Mouse (Mus musculus) C2C12 (cell line): ENCODE data around the gene Tmem129. TPM values are rescaled to one million over a fixed set of nuclear protein-coding genes. Genes with fewer than 3 reads are reported as not detected.

ENCODE experiments used
- H3K27me3 ChIP-seq: one replicate; pipeline ENCODE4 v1.6.1; 2011; ENCODE audit not compliant: control insufficient read depth, insufficient read depth, insufficient read length
- H3K36me3 ChIP-seq: one replicate; pipeline ENCODE4 v1.6.1; 2011; ENCODE audit not compliant: control insufficient read depth, insufficient read depth
- H3K4me3 ChIP-seq: one replicate; pipeline ENCODE4 v1.5.1; 2011; ENCODE audit warnings: mild to moderate bottlenecking, control low read depth; ENCODE audit not compliant: poor library complexity, insufficient read depth, severe bottlenecking
- H3K79me2 ChIP-seq: one replicate; pipeline ENCODE4 v1.6.1; 2011; ENCODE audit not compliant: control insufficient read depth, insufficient read depth
- H3K79me3 ChIP-seq: one replicate; pipeline ENCODE4 v1.6.1; 2011; ENCODE audit warnings: low read depth, control low read depth
- H3ac ChIP-seq: one replicate; pipeline ENCODE3; 2011; ENCODE audit warnings: low read depth; ENCODE audit not compliant: control insufficient read depth, insufficient read length
- CEBPB ChIP-seq: IDR thresholded peaks from one replicate; pipeline ENCODE4 v1.6.1; 2011; ENCODE audit warnings: low read depth, mild to moderate bottlenecking, control low read depth, moderate library complexity
- CTCF ChIP-seq: IDR thresholded peaks from one replicate; pipeline ENCODE4 v1.5.1; 2011; ENCODE audit not compliant: control insufficient read depth, insufficient read depth, insufficient read length
- FOSL1 ChIP-seq: IDR thresholded peaks from one replicate; pipeline ENCODE4 v1.8.0; 2011; ENCODE audit warnings: mild to moderate bottlenecking, low read length; ENCODE audit not compliant: poor library complexity, insufficient read depth, severe bottlenecking
- MAX ChIP-seq: IDR thresholded peaks from one replicate; pipeline ENCODE4 v1.6.1; 2011; ENCODE audit warnings: mild to moderate bottlenecking, control low read depth
- MYOD1 ChIP-seq: IDR thresholded peaks from one replicate; pipeline ENCODE4 v1.6.1; 2011; ENCODE audit warnings: low read depth; ENCODE audit not compliant: control insufficient read depth, insufficient read length
- MYOG ChIP-seq: IDR thresholded peaks from one replicate; pipeline ENCODE4 v1.6.1; 2011; ENCODE audit not compliant: control insufficient read depth, insufficient read length; ENCODE audit errors: extremely low read depth
- USF1 ChIP-seq: IDR thresholded peaks from one replicate; pipeline ENCODE4 v1.6.1; 2011; ENCODE audit warnings: low read depth, mild to moderate bottlenecking, control low read depth, moderate library complexity
- polyA plus RNA-seq: library from polyadenylated mRNA; unstranded; fragments of >200 nt; fragmentation: generic; extraction: Trizol; gene quantifications from one replicate; pipeline ENCODE4 v1.2.1, GENCODE M21; 2012; ENCODE audit warnings: missing spikeins

Tmem129 gene
- polyA plus RNA-seq, 1 experiment: 26.1 TPM

DNA sequence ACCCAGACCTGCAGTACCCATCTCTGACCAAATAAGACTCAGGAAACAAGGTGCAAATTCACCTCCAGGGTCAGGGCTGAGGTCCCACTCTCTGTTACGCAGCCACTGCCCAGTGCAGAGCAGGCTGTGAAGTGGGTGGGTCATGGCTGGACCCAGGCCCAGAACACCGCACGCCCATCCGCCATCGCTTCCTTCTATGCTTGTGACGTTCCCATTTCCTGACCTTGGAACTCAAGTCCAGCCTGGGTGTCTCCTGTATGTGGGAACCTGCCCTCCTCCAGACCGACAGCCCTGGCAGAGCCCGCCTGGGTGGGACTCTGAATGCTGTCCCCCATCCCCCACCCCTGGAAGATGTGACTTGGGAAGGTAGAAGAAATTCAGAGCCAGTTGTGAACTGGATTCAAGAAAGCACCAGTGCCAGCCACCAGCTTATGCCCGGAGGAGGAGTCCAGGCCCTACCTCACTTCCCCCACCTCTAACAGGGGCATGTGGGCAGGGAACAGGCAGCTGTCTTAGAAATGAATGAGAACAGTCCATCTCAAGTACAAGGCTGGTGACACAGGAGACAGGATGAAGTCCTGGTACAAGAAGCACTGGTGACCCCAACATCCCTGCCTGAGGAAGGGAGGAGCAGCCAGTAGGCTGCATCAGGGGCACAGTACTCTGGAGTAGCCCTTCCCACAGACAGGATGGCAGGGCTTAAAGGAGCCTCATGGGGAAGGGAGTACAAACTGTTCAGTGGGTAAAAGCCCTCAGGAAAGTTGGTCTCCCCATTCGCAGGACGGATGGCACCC, 31.8 kb upstream of the Tmem129 start:
- H3K79me3 ChIP-seq: no peaks in the 10 kb centered on the region
- H3K4me3 ChIP-seq: no peak overlapping the region
- peaks cover 11% of the 10 kb centered on the region for H3K27me3 ChIP-seq
- no peaks in the 10 kb centered on the region for H3K79me2 ChIP-seq
- H3K36me3 ChIP-seq: no peaks in the 10 kb centered on the region
- TF ChIP-seq MAX: no peak
- TF ChIP-seq MYOG: no peak
- no peak for TF ChIP-seq CEBPB
- TF ChIP-seq MYOD1: no peak
- TF ChIP-seq USF1: no peak
- TF ChIP-seq FOSL1: no peak
- no peak overlapping the region for H3ac ChIP-seq

DNA sequence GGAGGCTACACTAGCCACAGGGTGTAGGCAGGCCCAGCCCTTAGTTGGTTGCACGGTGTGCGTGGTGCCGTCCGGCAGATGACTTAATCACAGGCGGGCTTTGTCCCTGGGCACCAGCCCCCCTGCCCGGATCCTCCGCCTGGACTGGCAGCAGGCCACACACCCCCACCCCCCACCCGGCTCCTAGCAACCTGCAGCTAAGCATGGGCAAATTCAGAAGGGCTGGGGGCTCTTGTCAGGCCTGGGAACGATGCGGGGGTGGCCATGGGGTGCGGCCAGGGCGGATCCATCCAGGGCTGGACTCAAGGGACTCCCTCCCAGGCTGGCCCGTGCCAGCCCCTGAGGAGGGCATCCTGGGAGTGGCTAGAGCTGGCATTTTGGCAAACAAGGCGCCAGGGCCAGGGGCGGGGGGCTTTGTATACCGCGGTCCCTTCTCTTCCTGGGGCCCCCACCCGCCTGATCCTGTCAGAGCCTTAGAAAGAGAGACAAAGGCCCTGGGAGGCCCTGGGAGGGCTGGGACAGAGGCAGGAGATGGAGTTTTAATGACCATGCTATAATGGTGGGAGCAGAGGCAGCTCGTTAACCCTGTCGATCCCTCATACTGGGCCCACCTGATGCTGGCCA, 31.1 kb upstream of the Tmem129 start:
- Histone ChIP-seq H3K79me2 (no peaks in the 10 kb centered on the region), H3K36me3 (no peaks in the 10 kb centered on the region), H3K4me3 (no peak overlapping the region), H3K27me3 (peaks cover 11% of the 10 kb centered on the region), H3K79me3 (no peaks in the 10 kb centered on the region), H3ac (no peak overlapping the region)
- TF ChIP-seq FOSL1 (no peak), CTCF (no peak), MYOD1 (no peak), MAX (no peak), MYOG (no peak), USF1 (no peak), CEBPB (no peak)

DNA sequence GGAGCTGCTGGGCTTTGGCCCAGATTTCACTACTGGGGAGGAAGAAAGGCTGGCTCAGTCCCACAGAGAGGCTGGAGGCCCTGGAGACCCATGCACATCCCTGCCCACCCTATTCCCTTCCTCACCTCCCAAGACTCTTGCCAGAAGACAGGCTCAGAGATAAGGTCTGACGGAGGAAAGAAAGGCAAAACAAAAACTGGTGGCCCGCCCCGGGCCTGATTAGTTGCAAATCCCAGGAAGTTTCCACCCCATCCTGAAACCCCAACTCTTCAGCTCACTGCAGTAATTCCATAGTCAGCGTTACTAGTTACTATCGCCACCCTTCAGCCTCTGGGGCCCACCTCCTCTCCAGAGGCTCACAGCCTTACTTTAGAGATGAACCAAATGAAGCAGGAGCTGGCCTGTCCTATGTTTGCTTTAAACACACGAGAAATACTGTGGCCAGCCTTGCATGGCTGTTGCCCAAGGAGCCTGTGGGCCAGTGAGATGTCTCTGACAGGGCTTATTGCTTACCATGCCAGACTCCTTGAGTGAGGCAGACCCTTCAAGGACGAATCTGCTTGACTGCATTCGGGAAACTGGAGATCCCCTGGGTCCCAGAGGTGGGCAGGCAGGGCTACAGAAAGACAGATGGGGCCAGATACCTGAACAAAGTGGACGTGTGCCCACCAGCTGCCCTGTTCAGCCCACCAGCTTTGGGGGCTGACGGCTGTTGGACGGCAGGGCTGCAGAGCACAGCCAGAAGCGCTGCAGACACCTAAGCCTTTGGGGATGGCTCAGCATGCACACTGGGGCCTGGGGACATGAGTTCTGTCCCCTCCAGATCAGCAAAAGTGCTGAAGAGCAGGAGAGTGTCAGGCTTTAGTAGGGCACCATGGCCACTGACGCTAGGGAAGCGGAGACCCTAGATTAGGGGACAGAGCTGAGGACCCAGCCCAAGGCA, 30.3 kb upstream of the Tmem129 start:
- TF ChIP-seq CTCF (no peak), MAX (no peak), FOSL1 (no peak), MYOD1 (no peak), USF1 (no peak), CEBPB (no peak), MYOG (no peak)
- H3K4me3 ChIP-seq: no peak overlapping the region

DNA sequence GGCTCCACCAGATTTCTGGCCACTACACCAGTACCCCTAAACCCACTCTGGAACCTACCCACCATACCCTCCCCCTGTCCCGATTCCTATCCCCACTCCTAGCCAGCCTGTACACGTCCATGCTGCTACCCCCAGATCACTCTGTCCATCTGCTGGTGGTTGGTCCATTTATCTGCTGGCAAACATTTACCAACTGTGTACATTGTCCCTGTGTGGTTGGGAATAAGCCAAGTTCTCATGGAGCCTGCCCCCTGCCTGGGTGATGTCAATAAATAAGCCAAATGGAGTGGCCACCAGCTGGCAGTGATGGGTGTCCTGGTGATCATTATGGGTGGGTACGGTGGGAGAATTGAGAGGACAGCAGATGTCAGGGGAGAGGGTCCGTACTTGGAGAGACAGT, 28.9 kb upstream of the Tmem129 start:
- H3K4me3 ChIP-seq: no peak overlapping the region
- H3K36me3 ChIP-seq: no peaks in the 10 kb centered on the region
- no peaks in the 10 kb centered on the region for H3K79me2 ChIP-seq
- peaks cover 16% of the 10 kb centered on the region for H3K27me3 ChIP-seq
- TF ChIP-seq CEBPB: no peak
- TF ChIP-seq MYOG: no peak
- no peak for TF ChIP-seq CTCF
- TF ChIP-seq MYOD1: no peak
- TF ChIP-seq USF1: no peak
- no peak for TF ChIP-seq FOSL1
- TF ChIP-seq MAX: no peak
- no peak overlapping the region for H3ac ChIP-seq
- H3K79me3 ChIP-seq: no peaks in the 10 kb centered on the region

More for the DNA sequence above, 30.3 kb upstream of the Tmem129 start:
- Histone ChIP-seq H3K79me2 (no peaks in the 10 kb centered on the region), H3K36me3 (no peaks in the 10 kb centered on the region), H3K79me3 (no peaks in the 10 kb centered on the region), H3ac (no peak overlapping the region), H3K27me3 (peaks cover 11% of the 10 kb centered on the region)

DNA sequence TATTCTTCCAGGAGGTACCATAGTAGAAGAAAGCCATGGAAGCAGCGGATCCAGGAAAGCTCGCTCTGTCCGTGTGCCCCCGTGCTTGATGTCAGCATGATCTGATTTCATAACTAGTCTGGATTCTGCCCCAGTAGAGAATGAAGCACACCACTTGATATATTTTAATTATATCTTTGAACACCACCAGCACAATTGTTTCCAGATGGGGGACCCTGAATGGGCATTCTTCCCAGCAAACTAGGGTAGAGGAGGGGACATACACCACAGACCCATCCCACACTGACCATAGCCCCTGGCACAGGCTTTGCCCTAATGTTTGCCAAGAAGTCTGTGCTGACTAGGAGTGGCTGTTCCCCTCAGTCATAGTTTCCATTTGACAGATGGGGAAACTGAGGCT, 26.7 kb upstream of the Tmem129 start:
- Histone ChIP-seq H3K79me3 (no peaks in the 10 kb centered on the region), H3K27me3 (peaks cover 16% of the 10 kb centered on the region), H3K36me3 (no peaks in the 10 kb centered on the region), H3K79me2 (no peaks in the 10 kb centered on the region), H3ac (no peak overlapping the region), H3K4me3 (no peak overlapping the region)
- TF ChIP-seq MAX (no peak), FOSL1 (no peak), CEBPB (no peak), USF1 (no peak), MYOG (no peak), CTCF (no peak), MYOD1 (no peak)
